Mouse (Mus musculus) T-cell, adult 2 months (primary cell): Measurements from ENCODE around the gene Olfr273.
"Not testable (repeated sequence)": the region's sequence is repeated elsewhere in the genome, so short reads cannot be mapped to it uniquely, and the experiment has no call there.

Experiments used
- DNase-seq: peaks from one replicate; pipeline ENCODE4 v3.0.0; 2022; ENCODE audit warnings: low spot score

The Olfr273 gene

GRCm38 (mm10) chr4:52859136-52859535 lies at the start of gene Olfr273:
Gene Olfr273, minus strand, starts transcription at chr4:52859236.
- DNase-seq = no peak

GRCm38 (mm10) chr4:52864156-52864555 lies 5.1 kb upstream of the Olfr273 start:
- DNase-seq = no peak

GRCm38 (mm10) chr4:52849672-52850071 lies 9.4 kb downstream of the Olfr273 start:
- DNase-seq = no peak

GRCm38 (mm10) chr4:52849039-52849635 lies 9.9 kb downstream of the Olfr273 start:
- no peak for DNase-seq

- not testable (repeated sequence) for DNase-seq
These were observed 13.6 kb downstream of the Olfr273 start for GRCm38 (mm10) chr4:52845411-52845810.

- DNase-seq = no peak
These were observed 37.7 kb downstream of the Olfr273 start for GRCm38 (mm10) chr4:52821375-52821774.

GRCm38 (mm10) chr4:52814304-52814703 lies 44.7 kb downstream of the Olfr273 start, which contains the start of gene Olfr275:
Gene Olfr275, plus strand, starts transcription at chr4:52814604.
- no peak for DNase-seq

- DNase-seq = no peak
These were observed 47.2 kb downstream of the Olfr273 start for GRCm38 (mm10) chr4:52811871-52812270.
